Mouse (Mus musculus) thymus, adult 2 months (tissue): ENCODE results near the gene Rad23a. TPM values are rescaled to one million over a fixed set of nuclear protein-coding genes. Genes with fewer than 3 reads are reported as not detected.

Experiments used
- DNase-seq: peaks from one replicate; pipeline ENCODE4 v3.0.0; 2021
- H3K27ac ChIP-seq: fragments of 200-500 bp; 2 replicates; pipeline ENCODE4 v1.5.1; 2012; ENCODE audit warnings: low read length, control low read depth; ENCODE audit not compliant: control insufficient read depth, insufficient read depth
- H3K27me3 ChIP-seq: fragments of 200-500 bp; 2 replicates; pipeline ENCODE4 v1.6.1; 2012; ENCODE audit warnings: mild to moderate bottlenecking, low read length, moderate library complexity, mixed read lengths; ENCODE audit not compliant: control insufficient read depth, insufficient read depth
- H3K36me3 ChIP-seq: fragments of 200-500 bp; 2 replicates; pipeline ENCODE4 v1.6.1; 2012; ENCODE audit warnings: mild to moderate bottlenecking, low read length, moderate library complexity; ENCODE audit not compliant: control insufficient read depth, insufficient read depth
- H3K4me1 ChIP-seq: fragments of 200-500 bp; replicated peaks from 2 replicates; pipeline ENCODE4 v1.6.1; 2012; ENCODE audit warnings: low read length; ENCODE audit not compliant: control insufficient read depth, insufficient read depth
- H3K4me3 ChIP-seq: fragments of 200-500 bp; 2 replicates; pipeline ENCODE4 v1.5.1; 2012; ENCODE audit warnings: mild to moderate bottlenecking, low read length, control low read depth, moderate library complexity; ENCODE audit not compliant: control insufficient read depth, insufficient read depth
- CTCF ChIP-seq: fragments of 200-500 bp; IDR thresholded peaks from 2 replicates; pipeline ENCODE4 v1.5.1; 2012; ENCODE audit warnings: mild to moderate bottlenecking, control low read depth, low read length, moderate library complexity, borderline replicate concordance; ENCODE audit not compliant: control insufficient read depth, poor library complexity, insufficient read depth; ENCODE audit errors: extremely low read depth
- POLR2A ChIP-seq: fragments of 200-500 bp; IDR thresholded peaks from 2 replicates; pipeline ENCODE4 v1.6.1; 2012; ENCODE audit warnings: mild to moderate bottlenecking, low read length, control low read depth, moderate library complexity; ENCODE audit not compliant: control insufficient read depth, poor library complexity, insufficient read depth; ENCODE audit errors: extremely low read depth
- WGBS: fragments of 180-500 bp; shearing (Covaris S2); methylation state at CpG from one replicate; pipeline ENCODE4 v1.1.7; 2018; 5-methylcytosine and 5-hydroxymethylcytosine counted together
- polyA plus RNA-seq: library from polyadenylated mRNA; depleted of rRNA; stranded (reverse); fragments of >200 nt; gene quantifications from 2 replicates; pipeline ENCODE4 v1.2.3, GENCODE M21; 2012

Rad23a gene
- polyA plus RNA-seq, 1 experiment = 109 TPM

GRCm38 (mm10) chr8:84825636-84826035, 14.8 kb downstream of the Rad23a start:
- peak; percentile 48 for DNase-seq
- no peaks in the 10 kb centered on the region for H3K36me3 ChIP-seq
- H3K27me3 ChIP-seq = no peaks in the 10 kb centered on the region
- peak overlapping the region; percentile 60 for H3K27ac ChIP-seq
- no peak overlapping the region for H3K4me3 ChIP-seq
- TF ChIP-seq POLR2A (no peak), CTCF (no peak)
- H3K4me1 ChIP-seq = peaks cover 12% of the 10 kb centered on the region
- 10% methylated on average over 4 of the region's 4 CpGs for WGBS

GRCm38 (mm10) chr8:84823653-84824052, 16.8 kb downstream of the Rad23a start:
- 2% methylated on average over 18 of the region's 18 CpGs for WGBS
- Histone ChIP-seq H3K27me3 (no peaks in the 10 kb centered on the region), H3K4me3 (no peak overlapping the region), H3K27ac (no peak overlapping the region), H3K36me3 (no peaks in the 10 kb centered on the region), H3K4me1 (peaks cover 12% of the 10 kb centered on the region)
- DNase-seq = peak; percentile 56
- TF ChIP-seq POLR2A = 0 out of 2 replicates have a peak, but pooled peaks have one; percentile 31
- peak; percentile 88 for TF ChIP-seq CTCF

DNA sequence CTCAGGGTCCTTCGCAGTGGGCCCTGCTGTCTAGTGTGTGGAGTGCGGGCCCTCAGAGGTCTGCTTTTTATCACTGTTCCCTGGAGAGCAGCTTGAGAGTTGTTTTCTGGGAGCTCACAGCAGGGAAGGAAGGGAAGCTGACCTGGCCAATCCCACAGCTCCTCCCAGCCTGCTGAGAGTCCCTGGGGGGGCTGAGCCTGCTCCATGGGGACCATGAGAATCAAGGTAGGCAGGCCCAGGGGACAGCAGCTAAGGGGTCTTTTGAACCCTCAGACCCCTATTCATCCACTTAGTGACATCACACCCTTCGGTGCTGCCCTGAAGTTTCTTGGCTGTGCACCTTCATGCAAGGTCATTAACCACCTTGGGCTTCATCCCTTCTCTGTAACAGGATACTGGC, 17.7 kb downstream of the Rad23a start, which contains the start of gene Dand5:
TSS of gene Dand5 (minus strand) at position 101 of the 400 bp plus-strand sequence.
- no peak within 1 kb of the TSS for H3K4me3 ChIP-seq
- H3K4me1 ChIP-seq = peaks cover 12% of the 10 kb centered on the region
- no peaks in the 10 kb centered on the region for H3K36me3 ChIP-seq
- 97% methylated on average over 3 of the region's 3 CpGs for WGBS
- no peaks in the 10 kb centered on the region for H3K27me3 ChIP-seq
- no peak for TF ChIP-seq POLR2A
- no peak for TF ChIP-seq CTCF
- no peak for DNase-seq
- no peak within 1 kb of the TSS for H3K27ac ChIP-seq

- Histone ChIP-seq H3K27ac (no peak overlapping the region), H3K27me3 (no peaks in the 10 kb centered on the region), H3K4me1 (no peaks in the 10 kb centered on the region), H3K4me3 (no peak overlapping the region), H3K36me3 (no peaks in the 10 kb centered on the region)
- no peak for DNase-seq
- TF ChIP-seq CTCF (no peak), POLR2A (no peak)
- 92% methylated on average over 17 of the region's 17 CpGs for WGBS
These were observed 24.3 kb downstream of the Rad23a start for GRCm38 (mm10) chr8:84816117-84816516.

- Histone ChIP-seq H3K36me3 (no peaks in the 10 kb centered on the region), H3K27me3 (no peaks in the 10 kb centered on the region), H3K4me3 (no peak overlapping the region), H3K27ac (no peak overlapping the region), H3K4me1 (peaks cover 2% of the 10 kb centered on the region; the same call in 1 of the 2 replicates)
- TF ChIP-seq CTCF (peak; percentile 90), POLR2A (no peak)
- WGBS = 14% methylated on average over 9 of the region's 9 CpGs
- peak; percentile 94 for DNase-seq
These were observed 24.9 kb downstream of the Rad23a start for GRCm38 (mm10) chr8:84815547-84815946.

- TF ChIP-seq POLR2A (no peak), CTCF (no peak)
- Histone ChIP-seq H3K27me3 (no peaks in the 10 kb centered on the region), H3K36me3 (no peaks in the 10 kb centered on the region), H3K27ac (no peak overlapping the region), H3K4me1 (peaks cover 2% of the 10 kb centered on the region; the same call in 1 of the 2 replicates), H3K4me3 (no peak overlapping the region)
- WGBS = 49% methylated on average over 19 of the region's 19 CpGs
- no peak for DNase-seq
These were observed 25.7 kb downstream of the Rad23a start for GRCm38 (mm10) chr8:84814555-84815441.

DNA sequence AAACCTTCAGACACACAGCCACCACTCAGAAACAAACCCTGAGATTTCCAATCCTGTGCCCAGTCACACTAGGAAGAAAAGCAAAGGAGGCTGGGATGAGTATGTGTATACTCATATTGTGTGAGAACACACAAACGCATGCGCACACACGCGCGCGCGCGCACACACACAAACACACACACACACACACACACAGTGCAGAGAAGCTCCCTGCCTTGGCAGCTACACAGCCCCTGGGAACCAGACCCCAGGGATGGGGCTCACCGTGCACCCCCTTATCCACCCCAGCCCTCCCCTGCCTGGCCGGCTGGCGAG, 26.3 kb downstream of the Rad23a start:
- Histone ChIP-seq H3K4me3 (no peak overlapping the region), H3K36me3 (no peaks in the 10 kb centered on the region), H3K4me1 (peaks cover 2% of the 10 kb centered on the region; the same call in 1 of the 2 replicates), H3K27me3 (no peaks in the 10 kb centered on the region), H3K27ac (no peak overlapping the region)
- no peak for DNase-seq
- TF ChIP-seq CTCF (no peak), POLR2A (no peak)
- WGBS = 96% methylated on average over 11 of the region's 11 CpGs
